In the genomic region with DNA sequence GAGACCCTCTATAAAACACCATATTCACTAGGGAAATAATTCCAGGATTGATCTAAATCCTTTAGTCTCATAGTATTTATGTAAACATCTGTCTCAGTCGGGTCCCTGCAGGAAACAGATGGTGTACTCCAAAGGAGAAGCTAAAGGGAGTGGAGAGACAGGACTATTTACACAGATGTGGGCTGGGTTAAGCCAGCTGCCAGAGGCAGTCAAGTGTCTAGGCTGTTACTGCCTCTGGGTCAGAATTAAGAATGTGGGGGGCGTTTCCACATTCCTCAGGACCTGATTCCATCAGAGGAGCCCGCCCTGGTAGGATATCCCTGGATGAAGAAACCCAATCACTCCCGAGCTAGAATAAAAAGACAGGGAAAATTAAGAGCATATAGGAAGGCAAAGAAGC, we compare ENCODE assay signal across 8 mouse cellular contexts.
DNase-seq lines count a peak whose midpoint lies in the region; ATAC-seq and TF ChIP-seq lines count a peak whose summit lies in the region.

No protein-coding gene starts in this region.

- H3K36me3 ChIP-seq in midbrain, embryonic 11.5 days (ENCODE audit: control insufficient read depth, insufficient read depth, low read length): no peaks in the 10 kb centered on the region
- H3K36me3 ChIP-seq in midbrain, postnatal 0 days (ENCODE audit: insufficient read depth, low read length): no peaks in the 10 kb centered on the region
- no peaks in the 10 kb centered on the region for H3K36me3 ChIP-seq in intestine, embryonic 16.5 days (ENCODE audit: control insufficient read depth, insufficient read depth, low read length)
- H3K36me3 ChIP-seq in stomach, embryonic 15.5 days: no peaks in the 10 kb centered on the region

- H3K9ac ChIP-seq in midbrain, embryonic 11.5 days (ENCODE audit: low read length): no peak overlapping the region
- H3K9ac ChIP-seq in midbrain, postnatal 0 days (replicated peaks; ENCODE audit: low read length, poor library complexity, severe bottlenecking): no peak overlapping the region
- no peak overlapping the region for H3K9ac ChIP-seq in intestine, embryonic 16.5 days (ENCODE audit: low read depth, low read length)
- no peak overlapping the region for H3K9ac ChIP-seq in stomach, embryonic 15.5 days

- ATAC-seq in midbrain, embryonic 11.5 days (ENCODE audit: low FRiP score): 0 out of 2 replicates have a peak, but pooled peaks have one; percentile 40
- no peak for ATAC-seq in midbrain, postnatal 0 days (ENCODE audit: low FRiP score)
- ATAC-seq in intestine, embryonic 16.5 days: peak; percentile 84
- peak; percentile 79; the same call in 1 of the 2 replicates for ATAC-seq in stomach, embryonic 15.5 days (ENCODE audit: insufficient read depth, low FRiP score, low read depth)
- ATAC-seq in cerebellum, adult (ENCODE audit: insufficient number of reproducible peaks, low FRiP score, low TSS enrichment): no peak

- no peaks in the 10 kb centered on the region for H3K27me3 ChIP-seq in midbrain, embryonic 11.5 days (ENCODE audit: control insufficient read depth, insufficient read depth, low read length)
- no peaks in the 10 kb centered on the region for H3K27me3 ChIP-seq in midbrain, postnatal 0 days (ENCODE audit: insufficient read depth, low read length)
- no peaks in the 10 kb centered on the region; the same call in 1 of the 2 replicates for H3K27me3 ChIP-seq in intestine, embryonic 16.5 days (replicated peaks; ENCODE audit: control insufficient read depth, insufficient read depth, low read length)
- H3K27me3 ChIP-seq in stomach, embryonic 15.5 days (replicated peaks): no peaks in the 10 kb centered on the region

- no peak overlapping the region for H3K27ac ChIP-seq in midbrain, embryonic 11.5 days (ENCODE audit: low read depth, low read length)
- no peak overlapping the region for H3K27ac ChIP-seq in midbrain, postnatal 0 days (ENCODE audit: low read depth, low read length)
- no peak overlapping the region for H3K27ac ChIP-seq in intestine, embryonic 16.5 days (ENCODE audit: low read length)
- no peak overlapping the region for H3K27ac ChIP-seq in stomach, embryonic 15.5 days

- H3K4me1 ChIP-seq in midbrain, embryonic 11.5 days (ENCODE audit: control insufficient read depth, insufficient read depth, low read length): no peaks in the 10 kb centered on the region
- no peaks in the 10 kb centered on the region for H3K4me1 ChIP-seq in midbrain, postnatal 0 days (ENCODE audit: insufficient read depth, low read length)
- peaks cover 10% of the 10 kb centered on the region for H3K4me1 ChIP-seq in intestine, embryonic 16.5 days (ENCODE audit: control insufficient read depth, insufficient read depth, low read length)
- H3K4me1 ChIP-seq in stomach, embryonic 15.5 days: peaks cover 5% of the 10 kb centered on the region

- H3K4me2 ChIP-seq in midbrain, embryonic 11.5 days: no peak overlapping the region
- no peak overlapping the region for H3K4me2 ChIP-seq in midbrain, postnatal 0 days (ENCODE audit: low read depth, low read length, poor library complexity, severe bottlenecking)
- H3K4me2 ChIP-seq in intestine, embryonic 16.5 days (ENCODE audit: low read depth, low read length): no peak overlapping the region
- H3K4me2 ChIP-seq in stomach, embryonic 15.5 days: no peak overlapping the region

- WGBS in midbrain, embryonic 11.5 days: 37% methylated on average over 4 of the region's 4 CpGs
- WGBS in midbrain, postnatal 0 days: 41% methylated on average over 4 of the region's 4 CpGs
- 16% methylated on average over 4 of the region's 4 CpGs for WGBS in intestine, embryonic 16.5 days
- 15% methylated on average over 4 of the region's 4 CpGs for WGBS in stomach, embryonic 15.5 days

- H3K4me3 ChIP-seq in midbrain, embryonic 11.5 days (ENCODE audit: low read depth, low read length): no peak overlapping the region
- no peak overlapping the region for H3K4me3 ChIP-seq in midbrain, postnatal 0 days (ENCODE audit: low read depth, low read length)
- H3K4me3 ChIP-seq in intestine, embryonic 16.5 days (ENCODE audit: low read length): no peak overlapping the region
- no peak overlapping the region for H3K4me3 ChIP-seq in stomach, embryonic 15.5 days (replicated peaks)

- DNase-seq in heart, adult 11 months: peak; percentile 44
- no peak for DNase-seq in heart, adult 9 months (ENCODE audit: low spot score in 2 of 2)
- no peak for DNase-seq in midbrain, embryonic 11.5 days (ENCODE audit: low spot score, missing footprints)
- no peak for DNase-seq in midbrain, postnatal 0 days (ENCODE audit: low spot score)
- DNase-seq in testis, postnatal 10 days (ENCODE audit: low spot score): no peak

- H3K9me3 ChIP-seq in midbrain, embryonic 11.5 days (ENCODE audit: control insufficient read depth, low read length): no peaks in the 10 kb centered on the region
- no peaks in the 10 kb centered on the region for H3K9me3 ChIP-seq in midbrain, postnatal 0 days (ENCODE audit: low read length)
- no peaks in the 10 kb centered on the region for H3K9me3 ChIP-seq in intestine, embryonic 16.5 days (ENCODE audit: control insufficient read depth, low read length)
- no peaks in the 10 kb centered on the region for H3K9me3 ChIP-seq in stomach, embryonic 15.5 days

- TF ChIP-seq CTCF in midbrain, postnatal 0 days (IDR thresholded peaks at IDR 0.05): no peak

Comparison
In these comparisons a context has a peak if more than half of its experiments do, and no peak if none do; other contexts are left out.
1. ATAC-seq: peak in midbrain, embryonic 11.5 days (single experiment), intestine, embryonic 16.5 days (single experiment) and stomach, embryonic 15.5 days (single experiment); none in midbrain, postnatal 0 days (single experiment) and cerebellum, adult (single experiment).